Mouse (Mus musculus): ENCODE measurements around the gene Gm11042. TPM values are rescaled to one million over a fixed set of nuclear protein-coding genes. Genes with fewer than 3 reads are reported as not detected.
A peak's percentile ranks its signal among the peaks of the same experiment; 100 is the strongest.

Gm11042 gene
- polyA plus RNA-seq, 1 experiment = not detected

DNA sequence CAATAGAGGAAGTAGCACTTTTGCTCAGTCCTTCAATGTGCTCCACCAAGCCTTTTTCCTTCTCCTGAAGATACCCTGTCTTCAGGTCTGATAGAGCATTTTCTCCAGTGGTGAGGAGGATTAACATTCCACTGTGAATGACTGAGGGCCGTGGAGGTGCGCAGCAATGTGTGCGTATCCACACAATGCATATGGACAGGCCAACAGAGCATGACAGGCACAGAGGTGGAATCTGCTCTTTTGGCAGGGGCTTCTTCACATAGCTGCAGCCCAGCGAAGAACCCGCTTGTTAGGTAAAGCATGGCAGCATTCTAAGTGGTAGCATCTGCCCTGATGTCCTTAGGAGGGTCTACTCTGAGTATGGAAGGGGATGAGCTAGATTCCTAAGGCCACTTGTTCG, 17.5 kb upstream of the Gm11042 start:
- 82% methylated on average over 6 of the region's 6 CpGs for WGBS
- H3K27me3 ChIP-seq (ENCODE audit: control insufficient read depth, insufficient read depth, low read length) = no peaks in the 10 kb centered on the region
- H3K4me3 ChIP-seq (replicated peaks; ENCODE audit: insufficient read depth, low read depth, low read length) = no peak overlapping the region
- no peak for DNase-seq
- TF ChIP-seq POLR2A (IDR thresholded peaks at IDR 0.05; ENCODE audit: borderline replicate concordance, insufficient read depth, low read length) (no peak), CTCF (IDR thresholded peaks at IDR 0.05; ENCODE audit: borderline replicate concordance, insufficient read depth, low read depth, low read length) (no peak)
- H3K4me1 ChIP-seq (ENCODE audit: control insufficient read depth, insufficient read depth, low read length) = peaks cover 7% of the 10 kb centered on the region
- H3K27ac ChIP-seq (ENCODE audit: insufficient read depth, low read length) = no peak overlapping the region

DNA sequence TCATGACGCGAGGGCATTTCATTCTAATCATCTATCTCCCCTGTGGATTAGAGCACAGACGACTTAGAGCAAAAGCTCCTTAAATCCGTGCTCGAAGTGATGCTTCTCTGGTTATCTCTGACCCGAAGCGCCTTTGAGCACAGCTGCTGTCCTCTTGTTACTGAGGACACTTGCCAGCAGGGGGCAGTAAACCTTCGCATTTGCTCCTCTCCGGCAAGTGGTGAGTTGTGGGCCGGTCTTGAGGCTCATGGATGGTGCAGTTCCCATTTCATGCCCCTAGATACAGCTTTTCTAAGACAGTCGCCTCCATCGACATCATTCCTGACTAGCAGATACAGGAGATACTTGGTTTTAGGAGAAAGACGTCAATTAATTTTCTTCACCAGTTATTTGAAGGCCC, 16.8 kb upstream of the Gm11042 start:
- WGBS = 27% methylated on average over 13 of the region's 13 CpGs
- peak; percentile 58 to 68 for DNase-seq
- TF ChIP-seq POLR2A (IDR thresholded peaks at IDR 0.05; ENCODE audit: borderline replicate concordance, insufficient read depth, low read length) (no peak), CTCF (IDR thresholded peaks at IDR 0.05; ENCODE audit: borderline replicate concordance, insufficient read depth, low read depth, low read length) (peak; percentile 73)
- Histone ChIP-seq H3K27me3 (ENCODE audit: control insufficient read depth, insufficient read depth, low read length) (no peaks in the 10 kb centered on the region), H3K27ac (ENCODE audit: insufficient read depth, low read length) (no peak overlapping the region), H3K4me1 (ENCODE audit: control insufficient read depth, insufficient read depth, low read length) (peaks cover 7% of the 10 kb centered on the region), H3K4me3 (replicated peaks; ENCODE audit: insufficient read depth, low read depth, low read length) (no peak overlapping the region)

DNA sequence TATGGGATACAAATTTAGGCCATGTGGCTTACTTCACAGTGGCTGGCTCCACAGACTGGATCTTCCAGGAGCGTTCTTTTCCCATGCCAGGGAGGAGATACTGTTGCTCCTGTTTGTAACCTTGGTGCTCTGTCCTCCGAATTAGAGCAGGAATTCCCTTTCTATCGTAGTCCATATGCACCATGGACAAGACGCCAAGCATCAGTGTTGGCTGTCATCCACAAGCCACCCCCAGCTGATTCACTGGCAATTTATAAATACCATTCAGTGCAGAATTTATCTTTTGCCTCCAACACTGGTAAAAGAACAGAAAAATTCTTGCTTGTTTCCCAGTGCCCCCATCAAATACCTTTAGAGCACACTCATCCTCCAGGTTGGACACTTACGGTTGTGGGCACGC, 13.6 kb upstream of the Gm11042 start:
- Histone ChIP-seq H3K4me1 (ENCODE audit: control insufficient read depth, insufficient read depth, low read length) (peaks cover 7% of the 10 kb centered on the region), H3K27ac (ENCODE audit: insufficient read depth, low read length) (no peak overlapping the region), H3K4me3 (replicated peaks; ENCODE audit: insufficient read depth, low read depth, low read length) (no peak overlapping the region), H3K27me3 (ENCODE audit: control insufficient read depth, insufficient read depth, low read length) (no peaks in the 10 kb centered on the region)
- TF ChIP-seq POLR2A (IDR thresholded peaks at IDR 0.05; ENCODE audit: borderline replicate concordance, insufficient read depth, low read length) (no peak), CTCF (IDR thresholded peaks at IDR 0.05; ENCODE audit: borderline replicate concordance, insufficient read depth, low read depth, low read length) (no peak)
- DNase-seq = peak in 1 of 2 experiments; percentile 14
- WGBS = 38% methylated on average over 6 of the region's 6 CpGs

DNA sequence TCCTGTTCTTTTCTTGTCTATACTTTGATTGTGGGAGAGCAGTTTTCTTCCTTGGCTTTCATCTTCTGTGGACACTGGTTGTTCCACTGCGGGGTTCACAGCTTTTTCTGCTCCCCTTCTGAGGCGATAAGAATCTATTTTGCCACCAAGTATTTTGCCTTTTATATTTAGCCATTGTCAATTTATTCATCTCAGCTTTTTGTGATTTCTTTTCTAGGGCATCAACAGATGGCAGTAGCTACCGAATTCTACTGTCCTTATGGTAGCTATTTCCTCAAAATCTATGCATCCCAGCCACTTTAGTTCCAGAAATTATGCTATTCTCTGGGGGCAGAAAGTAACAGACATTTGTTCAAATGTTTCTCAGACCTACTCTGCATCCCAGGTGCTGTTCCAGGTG, 10.4 kb upstream of the Gm11042 start:
- no peak for DNase-seq
- 79% methylated on average over 3 of the region's 3 CpGs for WGBS
- Histone ChIP-seq H3K4me1 (ENCODE audit: control insufficient read depth, insufficient read depth, low read length) (peaks cover 7% of the 10 kb centered on the region), H3K27ac (ENCODE audit: insufficient read depth, low read length) (no peak overlapping the region), H3K4me3 (replicated peaks; ENCODE audit: insufficient read depth, low read depth, low read length) (no peak overlapping the region), H3K27me3 (ENCODE audit: control insufficient read depth, insufficient read depth, low read length) (no peaks in the 10 kb centered on the region)
- TF ChIP-seq CTCF (IDR thresholded peaks at IDR 0.05; ENCODE audit: borderline replicate concordance, insufficient read depth, low read depth, low read length) = no peak
- no peak for TF ChIP-seq POLR2A (IDR thresholded peaks at IDR 0.05; ENCODE audit: borderline replicate concordance, insufficient read depth, low read length)

DNA sequence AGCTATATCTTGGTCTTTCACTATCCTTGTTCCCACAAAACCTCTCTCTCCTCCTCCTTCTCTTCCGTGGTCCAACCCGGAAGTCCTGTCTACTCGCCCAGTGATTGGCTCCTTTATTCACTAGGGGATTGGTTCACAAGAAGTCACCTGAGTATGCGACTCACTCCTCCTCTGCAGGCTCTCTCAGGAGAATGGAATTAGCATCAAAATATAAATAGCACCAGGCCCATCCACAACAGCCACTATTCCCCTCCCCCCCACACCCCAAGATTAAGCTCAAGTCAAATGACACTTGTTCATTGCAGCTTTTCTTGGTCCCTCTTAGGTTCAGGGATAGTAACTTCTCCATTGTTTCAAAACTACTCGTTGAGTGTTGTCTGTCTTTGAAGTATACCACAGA, 5.8 kb upstream of the Gm11042 start:
- DNase-seq = no peak
- 82% methylated on average over 5 of the region's 5 CpGs for WGBS
- H3K4me3 ChIP-seq (replicated peaks; ENCODE audit: insufficient read depth, low read depth, low read length) = no peak overlapping the region
- no peaks in the 10 kb centered on the region; the same call in 1 of the 2 replicates for H3K27me3 ChIP-seq (ENCODE audit: control insufficient read depth, insufficient read depth, low read length)
- H3K27ac ChIP-seq (ENCODE audit: insufficient read depth, low read length) = no peak overlapping the region
- H3K4me1 ChIP-seq (ENCODE audit: control insufficient read depth, insufficient read depth, low read length) = no peaks in the 10 kb centered on the region
- TF ChIP-seq CTCF (IDR thresholded peaks at IDR 0.05; ENCODE audit: borderline replicate concordance, insufficient read depth, low read depth, low read length) (no peak), POLR2A (IDR thresholded peaks at IDR 0.05; ENCODE audit: borderline replicate concordance, insufficient read depth, low read length) (no peak)

DNA sequence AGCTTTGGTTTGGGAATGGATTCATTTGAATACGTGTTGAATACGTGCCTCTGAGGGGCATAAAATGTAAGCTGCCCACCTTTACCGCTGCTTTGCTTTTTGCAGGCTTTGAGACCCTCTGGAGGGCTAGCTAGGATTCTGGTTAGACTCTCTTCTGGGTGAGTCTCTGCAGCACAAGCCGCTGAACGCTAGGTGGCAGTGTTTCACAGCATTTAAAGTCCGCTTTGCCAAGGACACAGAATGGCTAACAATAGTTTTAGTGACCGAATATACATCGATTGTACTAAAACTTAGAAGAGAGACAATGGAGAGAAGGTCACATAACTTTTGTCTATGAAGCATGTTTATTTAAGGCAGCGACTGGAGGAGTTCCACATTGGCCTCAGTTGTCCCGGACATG, 4.1 kb upstream of the Gm11042 start:
- no peak overlapping the region for H3K27ac ChIP-seq (ENCODE audit: insufficient read depth, low read length)
- H3K4me1 ChIP-seq (ENCODE audit: control insufficient read depth, insufficient read depth, low read length) = peaks cover 1% of the 10 kb centered on the region; the same call in 1 of the 2 replicates
- WGBS = 9% methylated on average over 10 of the region's 10 CpGs
- no peak overlapping the region for H3K4me3 ChIP-seq (replicated peaks; ENCODE audit: insufficient read depth, low read depth, low read length)
- DNase-seq = peak; percentile 54 to 70
- H3K27me3 ChIP-seq (ENCODE audit: control insufficient read depth, insufficient read depth, low read length) = no peaks in the 10 kb centered on the region; the same call in 1 of the 2 replicates
- no peak for TF ChIP-seq POLR2A (IDR thresholded peaks at IDR 0.05; ENCODE audit: borderline replicate concordance, insufficient read depth, low read length)
- TF ChIP-seq CTCF (IDR thresholded peaks at IDR 0.05; ENCODE audit: borderline replicate concordance, insufficient read depth, low read depth, low read length) = peak; percentile 92

DNA sequence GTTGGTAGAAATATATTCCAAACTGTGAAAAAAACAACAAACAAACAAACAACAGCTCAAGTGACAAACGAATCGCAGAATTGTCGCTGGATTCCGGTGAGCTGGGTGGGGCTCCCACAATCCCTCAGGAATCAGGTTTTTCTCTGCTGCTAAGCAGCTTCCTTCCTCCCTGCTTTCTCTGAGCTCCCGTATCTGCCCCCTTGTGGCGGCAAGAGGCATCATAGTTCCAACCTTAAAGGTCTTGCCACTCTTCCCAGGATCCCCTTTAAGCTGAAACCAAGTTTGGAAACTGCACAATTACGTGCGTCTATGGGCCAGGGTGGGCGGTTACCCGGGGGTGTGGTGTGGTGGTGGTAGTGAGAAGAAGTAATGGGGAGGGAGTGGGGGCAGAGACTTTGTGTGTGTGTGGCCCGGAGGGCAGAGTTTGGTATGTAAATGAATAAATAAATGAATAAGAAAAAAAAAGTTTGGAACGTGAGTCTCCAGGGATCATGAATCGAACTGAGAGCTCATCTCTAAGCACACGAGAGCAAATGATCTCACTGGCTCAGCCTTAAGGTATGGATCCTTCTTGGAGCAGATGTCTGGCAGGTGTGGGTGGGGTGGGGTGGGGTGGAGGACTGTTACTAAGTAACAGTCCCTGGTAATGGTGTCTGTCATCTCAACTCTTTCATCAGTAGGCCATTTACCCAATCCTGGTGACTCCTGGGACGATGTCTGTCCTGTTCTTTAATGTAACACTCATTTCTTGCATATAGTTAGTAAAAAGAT, 980 bp upstream of the Gm11042 start:
- H3K4me3 ChIP-seq (replicated peaks; ENCODE audit: insufficient read depth, low read depth, low read length) = peak overlapping the region; percentile 70
- peak; percentile 83 to 87 for DNase-seq
- peaks cover 3% of the 10 kb centered on the region; the same call in 1 of the 2 replicates for H3K4me1 ChIP-seq (ENCODE audit: control insufficient read depth, insufficient read depth, low read length)
- H3K27me3 ChIP-seq (ENCODE audit: control insufficient read depth, insufficient read depth, low read length) = no peaks in the 10 kb centered on the region; the same call in 1 of the 2 replicates
- 12% methylated on average over 15 of the region's 15 CpGs for WGBS
- TF ChIP-seq POLR2A (IDR thresholded peaks at IDR 0.05; ENCODE audit: borderline replicate concordance, insufficient read depth, low read length) (peak; percentile 38; the same call in 1 of the 2 replicates), CTCF (IDR thresholded peaks at IDR 0.05; ENCODE audit: borderline replicate concordance, insufficient read depth, low read depth, low read length) (peak; percentile 79)
- H3K27ac ChIP-seq (ENCODE audit: insufficient read depth, low read length) = 0 out of 2 replicates have a peak overlapping the region, but pooled peaks have one; percentile 51

DNA sequence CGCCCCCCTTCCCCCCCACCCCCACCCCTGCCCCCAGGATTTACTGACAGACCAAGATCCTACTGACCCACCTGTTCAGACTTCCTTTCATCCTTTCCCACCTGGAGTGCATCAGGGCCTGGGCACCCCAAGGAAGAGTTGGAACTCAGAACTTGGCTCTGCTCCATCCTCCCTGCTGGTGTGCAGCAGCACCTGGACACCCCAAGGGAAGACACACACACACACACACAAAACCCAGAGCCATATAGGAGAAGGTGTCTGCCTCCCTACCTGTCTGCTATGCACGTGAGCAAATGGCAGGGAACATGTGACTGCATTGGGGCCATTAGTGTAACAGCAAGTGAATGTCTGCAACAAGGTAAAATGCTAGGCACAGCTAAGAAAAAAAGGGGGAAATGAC, 973 bp downstream of the Gm11042 start:
- Histone ChIP-seq H3K4me1 (ENCODE audit: control insufficient read depth, insufficient read depth, low read length) (peaks cover 3% of the 10 kb centered on the region; the same call in 1 of the 2 replicates), H3K4me3 (replicated peaks; ENCODE audit: insufficient read depth, low read depth, low read length) (no peak overlapping the region), H3K27ac (ENCODE audit: insufficient read depth, low read length) (no peak overlapping the region), H3K27me3 (ENCODE audit: control insufficient read depth, insufficient read depth, low read length) (no peaks in the 10 kb centered on the region)
- no peak for DNase-seq
- TF ChIP-seq CTCF (IDR thresholded peaks at IDR 0.05; ENCODE audit: borderline replicate concordance, insufficient read depth, low read depth, low read length) (no peak), POLR2A (IDR thresholded peaks at IDR 0.05; ENCODE audit: borderline replicate concordance, insufficient read depth, low read length) (no peak)
- WGBS = 53% methylated on average over 2 of the region's 2 CpGs
